Mouse (Mus musculus) brain, adult 2 months (tissue): ENCODE data around the gene Bmt2.

Experiments used
- DNase-seq: peaks from one replicate; pipeline ENCODE4 v3.0.0; 2011; ENCODE audit warnings: low read depth, low spot score

The Bmt2 gene

GRCm38 (mm10) chr6:13677818-13678282 is at the start of gene Bmt2:
Gene Bmt2, minus strand, starts transcription at chr6:13677966.
- peak; percentile 99 for DNase-seq

- no peak for DNase-seq
These were observed 44.4 kb upstream of the Bmt2 start for GRCm38 (mm10) chr6:13722166-13722565.

- DNase-seq, result no peak
These were observed 37.1 kb upstream of the Bmt2 start for GRCm38 (mm10) chr6:13714867-13715266.

GRCm38 (mm10) chr6:13696882-13697281 is 19.1 kb upstream of the Bmt2 start:
- DNase-seq, result no peak

- DNase-seq, result no peak
These were observed 17.5 kb upstream of the Bmt2 start for GRCm38 (mm10) chr6:13695103-13695845.

- DNase-seq, result no peak
These were observed 14.0 kb upstream of the Bmt2 start for GRCm38 (mm10) chr6:13691657-13692294.

- no peak for DNase-seq
These were observed 12.6 kb upstream of the Bmt2 start for GRCm38 (mm10) chr6:13690398-13690797.

GRCm38 (mm10) chr6:13683929-13684595 is 6.3 kb upstream of the Bmt2 start:
- DNase-seq, result no peak

- DNase-seq, result no peak
These were observed 583 bp upstream of the Bmt2 start for GRCm38 (mm10) chr6:13678349-13678748.

- peak; percentile 75 for DNase-seq
These were observed 515 bp downstream of the Bmt2 start for GRCm38 (mm10) chr6:13677141-13677761.

GRCm38 (mm10) chr6:13676196-13676595 is 1.6 kb downstream of the Bmt2 start:
- peak; percentile 38 for DNase-seq

GRCm38 (mm10) chr6:13674600-13675305 is 3.0 kb downstream of the Bmt2 start:
- no peak for DNase-seq

GRCm38 (mm10) chr6:13665646-13666045 is 12.1 kb downstream of the Bmt2 start:
- DNase-seq, result no peak

GRCm38 (mm10) chr6:13658016-13658415 is 19.8 kb downstream of the Bmt2 start:
- DNase-seq, result no peak

- no peak for DNase-seq
These were observed 23.7 kb downstream of the Bmt2 start for GRCm38 (mm10) chr6:13654081-13654480.

GRCm38 (mm10) chr6:13652284-13652683 is 25.5 kb downstream of the Bmt2 start:
- no peak for DNase-seq

- no peak for DNase-seq
These were observed 26.9 kb downstream of the Bmt2 start for GRCm38 (mm10) chr6:13650854-13651253.

GRCm38 (mm10) chr6:13648305-13648704 is 29.5 kb downstream of the Bmt2 start:
- peak; percentile 50 for DNase-seq

GRCm38 (mm10) chr6:13636582-13636989 is 41.2 kb downstream of the Bmt2 start:
- DNase-seq, result peak; percentile 20

GRCm38 (mm10) chr6:13632571-13632970 is 45.2 kb downstream of the Bmt2 start:
- DNase-seq, result peak; percentile 56

GRCm38 (mm10) chr6:13630607-13631006 is 47.2 kb downstream of the Bmt2 start:
- no peak for DNase-seq
